Mouse (Mus musculus) MEL (cell line): ENCODE results near the gene Ttc39d. TPM values are rescaled to one million over a fixed set of nuclear protein-coding genes. Genes with fewer than 3 reads are reported as not detected.

ENCODE experiments used
- DNase-seq: peaks from one replicate; pipeline ENCODE4 v3.0.0; 2011; ENCODE audit warnings: low read depth, low spot score
- H3K27ac ChIP-seq: 2 replicates; pipeline ENCODE4 v1.5.1; 2012; ENCODE audit warnings: low read depth, mild to moderate bottlenecking, control low read depth, low read length, moderate library complexity; ENCODE audit not compliant: control insufficient read depth
- H3K27me3 ChIP-seq, 2 experiments: fragments of 150-350 bp in 1 of 2; sonication (generic) in 1 of 2; 2 replicates each; pipeline ENCODE4 v1.6.1; 2012; ENCODE audit warnings: low read length in 2 of 2, mild to moderate bottlenecking in 2 of 2, improper control_type of control experiment in 1 of 2, moderate library complexity in 1 of 2; ENCODE audit not compliant: insufficient read depth in 2 of 2, control insufficient read depth in 1 of 2
- H3K36me3 ChIP-seq, 2 experiments: 2 replicates each; pipeline ENCODE4 v1.6.1; 2012 to 2014; ENCODE audit warnings: low read length in 2 of 2, improper control_type of control experiment in 1 of 2, inconsistent platforms in 1 of 2, mild to moderate bottlenecking in 1 of 2; ENCODE audit not compliant: insufficient read depth in 2 of 2, control insufficient read depth in 1 of 2
- H3K4me1 ChIP-seq, 2 experiments: fragments of 150-350 bp in 1 of 2; sonication (generic) in 1 of 2; 2 replicates each; pipeline ENCODE4 v1.6.1; 2012; ENCODE audit warnings: low read length in 2 of 2, improper control_type of control experiment in 1 of 2, mild to moderate bottlenecking in 1 of 2; ENCODE audit not compliant: insufficient read depth in 2 of 2, control insufficient read depth in 1 of 2
- H3K4me3 ChIP-seq, 2 experiments: fragments of 150-350 bp in 1 of 2; sonication (generic) in 1 of 2; 2 replicates each; pipeline ENCODE4 v1.5.1; 2012; ENCODE audit warnings: low read depth in 2 of 2, low read length in 2 of 2, mild to moderate bottlenecking in 2 of 2, moderate library complexity in 2 of 2, control low read depth in 1 of 2, improper control_type of control experiment in 1 of 2; ENCODE audit not compliant: control insufficient read depth in 1 of 2, insufficient read depth in 1 of 2
- H3K79me2 ChIP-seq: 2 replicates; pipeline ENCODE4 v1.6.1; 2012; ENCODE audit warnings: mild to moderate bottlenecking, low read length, moderate library complexity; ENCODE audit not compliant: control insufficient read depth, poor library complexity, insufficient read depth
- H3K9ac ChIP-seq: 2 replicates; pipeline ENCODE4 v1.6.1; 2012; ENCODE audit warnings: low read depth, mild to moderate bottlenecking, control low read depth, low read length, moderate library complexity; ENCODE audit not compliant: control insufficient read depth, poor library complexity, severe bottlenecking
- H3K9me3 ChIP-seq: fragments of 150-350 bp; sonication (generic); replicated peaks from 2 replicates; pipeline ENCODE4 v1.6.1; 2012; ENCODE audit warnings: mild to moderate bottlenecking, low read length, improper control_type of control experiment, moderate library complexity; ENCODE audit not compliant: insufficient read depth
- CHD2 ChIP-seq: IDR thresholded peaks from 2 replicates; pipeline ENCODE4 v1.6.1; 2011; ENCODE audit warnings: low read length, improper control_type of control experiment
- CTCF ChIP-seq, 3 experiments: IDR thresholded peaks in 2 of 3; conservative IDR thresholded peaks in 1 of 3; 2 replicates each; pipeline ENCODE4 v1.5.1; 2011 to 2012; ENCODE audit warnings: low read length in 3 of 3, low read depth in 2 of 3, mild to moderate bottlenecking in 2 of 3, improper control_type of control experiment in 1 of 3, inconsistent platforms in 1 of 3, mixed read lengths in 1 of 3, moderate library complexity in 1 of 3; ENCODE audit not compliant: control insufficient read depth in 1 of 3, insufficient read depth in 1 of 3, poor library complexity in 1 of 3, severe bottlenecking in 1 of 3
- E2F4 ChIP-seq: IDR thresholded peaks from 2 replicates; pipeline ENCODE4 v1.6.1; 2011; ENCODE audit warnings: low read depth, low read length, improper control_type of control experiment, borderline replicate concordance
- ELF1 ChIP-seq: IDR thresholded peaks from 2 replicates; pipeline ENCODE4 v1.6.1; 2014; ENCODE audit warnings: low read depth, mild to moderate bottlenecking, inconsistent platforms, low read length, improper control_type of control experiment, moderate library complexity
- EP300 ChIP-seq, 2 experiments: IDR thresholded peaks; 2 replicates each; pipeline ENCODE4 v1.6.1; 2011; ENCODE audit warnings: improper control_type of control experiment in 2 of 2, low read length in 2 of 2, low read depth in 1 of 2, mild to moderate bottlenecking in 1 of 2
- ETS1 ChIP-seq: IDR thresholded peaks from 2 replicates; pipeline ENCODE4 v1.6.1; 2012; ENCODE audit warnings: low read depth, mild to moderate bottlenecking, inconsistent platforms, low read length, improper control_type of control experiment, moderate library complexity
- JUND ChIP-seq: IDR thresholded peaks from 2 replicates; pipeline ENCODE4 v1.6.1; 2011; ENCODE audit warnings: low read depth, mild to moderate bottlenecking, improper control_type of control experiment, low read length
- MEF2A ChIP-seq: IDR thresholded peaks from 2 replicates; pipeline ENCODE4 v1.6.1; 2014; ENCODE audit warnings: low read depth, mild to moderate bottlenecking, inconsistent platforms, low read length, improper control_type of control experiment; ENCODE audit not compliant: poor library complexity, insufficient replicate concordance, severe bottlenecking; ENCODE audit errors: extremely low read depth
- MYB ChIP-seq: IDR thresholded peaks from 2 replicates; pipeline ENCODE4 v1.6.1; 2011; ENCODE audit warnings: mild to moderate bottlenecking, low read depth, low read length, improper control_type of control experiment
- MYC ChIP-seq: IDR thresholded peaks from 2 replicates; pipeline ENCODE4 v1.6.1; 2011; ENCODE audit warnings: low read depth, mild to moderate bottlenecking, low read length, improper control_type of control experiment, moderate library complexity
- NELFE ChIP-seq: IDR thresholded peaks from 2 replicates; pipeline ENCODE4 v1.6.1; 2011; ENCODE audit warnings: low read depth, low read length, improper control_type of control experiment
- NRF1 ChIP-seq: IDR thresholded peaks from 2 replicates; pipeline ENCODE4 v1.6.1; 2014; ENCODE audit warnings: low read depth, mild to moderate bottlenecking, inconsistent platforms, low read length, improper control_type of control experiment, moderate library complexity; ENCODE audit not compliant: poor library complexity, insufficient read depth, severe bottlenecking
- POLR2AphosphoS5 ChIP-seq: IDR thresholded peaks from 2 replicates; pipeline ENCODE4 v1.6.1; 2012; ENCODE audit warnings: low read depth, borderline replicate concordance, mild to moderate bottlenecking, inconsistent platforms, low read length, moderate library complexity, mixed read lengths
- RAD21 ChIP-seq: IDR thresholded peaks from 2 replicates; pipeline ENCODE4 v1.6.1; 2011; ENCODE audit warnings: mild to moderate bottlenecking, low read depth, low read length, improper control_type of control experiment
- RCOR1 ChIP-seq: IDR thresholded peaks from 2 replicates; pipeline ENCODE4 v1.6.1; 2012; ENCODE audit warnings: low read depth, mild to moderate bottlenecking, inconsistent platforms, low read length, improper control_type of control experiment
- SMC3 ChIP-seq: IDR thresholded peaks from 2 replicates; pipeline ENCODE4 v1.6.1; 2011; ENCODE audit warnings: low read depth, low read length, improper control_type of control experiment
- TBP ChIP-seq: IDR thresholded peaks from 2 replicates; pipeline ENCODE4 v1.8.0; 2011; ENCODE audit warnings: low read depth, low read length, improper control_type of control experiment
- TCF12 ChIP-seq: IDR thresholded peaks from 2 replicates; pipeline ENCODE4 v1.6.1; 2014; ENCODE audit warnings: low read depth, mild to moderate bottlenecking, inconsistent platforms, low read length, improper control_type of control experiment, moderate library complexity
- UBTF ChIP-seq: IDR thresholded peaks from 2 replicates; pipeline ENCODE4 v1.6.1; 2012; ENCODE audit warnings: low read depth, mild to moderate bottlenecking, inconsistent platforms, low read length, improper control_type of control experiment, moderate library complexity, borderline replicate concordance; ENCODE audit not compliant: insufficient read depth
- USF1 ChIP-seq: IDR thresholded peaks from 2 replicates; pipeline ENCODE4 v1.6.1; 2014; ENCODE audit warnings: low read depth, mild to moderate bottlenecking, inconsistent platforms, low read length, improper control_type of control experiment, moderate library complexity
- ZC3H11A ChIP-seq: IDR thresholded peaks from 2 replicates; pipeline ENCODE4 v1.6.1; 2012; ENCODE audit warnings: low read depth, mild to moderate bottlenecking, inconsistent platforms, low read length, improper control_type of control experiment
- ZKSCAN1 ChIP-seq: IDR thresholded peaks from 2 replicates; pipeline ENCODE4 v1.6.1; 2012; ENCODE audit warnings: low read depth, mild to moderate bottlenecking, inconsistent platforms, low read length, improper control_type of control experiment, moderate library complexity
- ZMIZ1 ChIP-seq: IDR thresholded peaks from 2 replicates; pipeline ENCODE4 v1.6.1; 2012; ENCODE audit warnings: low read depth, mild to moderate bottlenecking, inconsistent platforms, low read length, improper control_type of control experiment, moderate library complexity
- polyA plus RNA-seq, 2 experiments: library from polyadenylated mRNA; stranded (reverse) in 1 of 2; unstranded in 1 of 2; fragments of >175 nt in 1 of 2; fragments of >200 nt in 1 of 2; gene quantifications; 2 replicates each; pipeline versions ENCODE4 v1.2.1 to v1.2.4; 2012; ENCODE audit warnings: low replicate concordance in 2 of 2, low read depth in 1 of 2; ENCODE audit not compliant: insufficient read length in 2 of 2, insufficient read depth in 1 of 2, missing spikeins in 1 of 2
- total RNA-seq: library from RNA; depleted of rRNA; stranded (reverse); fragments of 300-350 nt; gene quantifications from 2 replicates; pipeline ENCODE4 v1.2.3, GENCODE M21; 2012

Gene Ttc39d
- total and polyA plus RNA-seq, 3 experiments, result not detected

- Histone ChIP-seq H3K27ac (no peak overlapping the region), H3K27me3 (no peaks in the 10 kb centered on the region), H3K79me2 (no peaks in the 10 kb centered on the region), H3K36me3 (no peaks in the 10 kb centered on the region)
- TF ChIP-seq TBP, result no peak
- no peak for TF ChIP-seq JUND
- TF ChIP-seq UBTF, result no peak
- no peak for TF ChIP-seq EP300 (IDR thresholded peaks at IDR 0.05; ENCODE audit: low read depth in 1 of 2, low read length in 2 of 2)
- no peak for TF ChIP-seq ETS1
- no peak for TF ChIP-seq ZKSCAN1
- TF ChIP-seq SMC3, result no peak
- no peak for TF ChIP-seq CHD2
- no peak for TF ChIP-seq CTCF (IDR thresholded peaks at IDR 0.05 in 2 of 3, conservative IDR thresholded peaks at IDR 0.05 in 1 of 3; ENCODE audit: control insufficient read depth in 1 of 3, insufficient read depth in 1 of 3, low read depth in 2 of 3, low read length in 3 of 3, poor library complexity in 1 of 3, severe bottlenecking in 1 of 3)
- no peak for TF ChIP-seq MEF2A
- TF ChIP-seq RAD21, result no peak
- TF ChIP-seq MYC, result no peak
- no peak for TF ChIP-seq E2F4
- no peak for TF ChIP-seq MYB
- no peak for TF ChIP-seq NELFE
- TF ChIP-seq, all 39 proteins: peak for 0
- no peak overlapping the region for H3K4me3 ChIP-seq
- H3K9me3 ChIP-seq, result no peaks in the 10 kb centered on the region
- H3K4me1 ChIP-seq, result no peaks in the 10 kb centered on the region
- H3K9ac ChIP-seq, result no peak overlapping the region
- DNase-seq, result no peak
These were observed 46.8 kb upstream of the Ttc39d start for GRCm38 (mm10) chr17:80160454-80160853.

- Histone ChIP-seq H3K79me2 (no peaks in the 10 kb centered on the region), H3K36me3 (no peaks in the 10 kb centered on the region), H3K9ac (no peak overlapping the region), H3K4me1 (no peaks in the 10 kb centered on the region), H3K27me3 (peaks cover 0 to 6% of the 10 kb centered on the region in 2 experiments; a peak in 3 of 4 replicates), H3K9me3 (no peaks in the 10 kb centered on the region), H3K27ac (no peak overlapping the region), H3K4me3 (no peak overlapping the region)
- DNase-seq, result no peak
- TF ChIP-seq RCOR1, result no peak
- TF ChIP-seq MYB, result no peak
- no peak for TF ChIP-seq MYC
- TF ChIP-seq EP300 (IDR thresholded peaks at IDR 0.05; ENCODE audit: low read depth in 1 of 2, low read length in 2 of 2), result no peak
- TF ChIP-seq TCF12, result no peak
- no peak for TF ChIP-seq MEF2A
- TF ChIP-seq POLR2AphosphoS5, result no peak
- TF ChIP-seq ZMIZ1, result no peak
- no peak for TF ChIP-seq ZC3H11A
- TF ChIP-seq RAD21, result no peak
- TF ChIP-seq USF1, result no peak
- no peak for TF ChIP-seq NRF1
- no peak for TF ChIP-seq CTCF (IDR thresholded peaks at IDR 0.05 in 2 of 3, conservative IDR thresholded peaks at IDR 0.05 in 1 of 3; ENCODE audit: control insufficient read depth in 1 of 3, insufficient read depth in 1 of 3, low read depth in 2 of 3, low read length in 3 of 3, poor library complexity in 1 of 3, severe bottlenecking in 1 of 3)
- TF ChIP-seq ELF1, result no peak
- no peak for TF ChIP-seq JUND
- no peak for TF ChIP-seq E2F4
These were observed 43.3 kb upstream of the Ttc39d start for GRCm38 (mm10) chr17:80163991-80164390.
